Mouse (Mus musculus): ENCODE data around the gene Blnk. TPM values are rescaled to one million over a fixed set of nuclear protein-coding genes. Genes with fewer than 3 reads are reported as not detected.

Blnk gene
- polyA plus RNA-seq, 1 experiment: 101 TPM

DNA sequence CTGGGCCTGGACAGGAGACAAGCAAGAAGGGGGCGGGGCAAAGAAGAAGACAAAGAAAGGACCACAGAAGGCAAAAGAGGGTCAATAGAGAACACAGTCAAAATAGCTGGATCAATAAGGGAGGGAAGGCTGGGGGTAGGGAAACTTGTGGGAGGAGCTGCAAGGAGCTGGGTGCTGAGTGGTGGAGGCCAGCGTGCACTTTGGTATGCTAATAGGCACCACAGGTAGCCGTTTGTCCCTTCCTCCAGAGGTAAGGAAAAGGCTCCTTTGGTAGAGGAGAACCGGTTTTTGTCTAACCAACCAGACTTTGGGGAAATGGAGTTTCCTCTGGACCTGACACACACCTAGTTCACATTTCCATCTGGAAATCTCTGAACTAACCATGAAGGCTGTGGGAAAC is 12.3 kb upstream of the Blnk start:
- H3K4me3 ChIP-seq (ENCODE audit: insufficient read depth, low read length): no peak overlapping the region
- H3K27ac ChIP-seq (ENCODE audit: insufficient read depth, low read depth, low read length): no peak overlapping the region
- H3K4me1 ChIP-seq (ENCODE audit: control insufficient read depth, insufficient read depth, low read length): peaks cover 3% of the 10 kb centered on the region
- TF ChIP-seq CTCF (IDR thresholded peaks at IDR 0.05; ENCODE audit: low read depth, low read length) (no peak), POLR2A (IDR thresholded peaks at IDR 0.05; ENCODE audit: borderline replicate concordance, low read depth, low read length) (no peak)

DNA sequence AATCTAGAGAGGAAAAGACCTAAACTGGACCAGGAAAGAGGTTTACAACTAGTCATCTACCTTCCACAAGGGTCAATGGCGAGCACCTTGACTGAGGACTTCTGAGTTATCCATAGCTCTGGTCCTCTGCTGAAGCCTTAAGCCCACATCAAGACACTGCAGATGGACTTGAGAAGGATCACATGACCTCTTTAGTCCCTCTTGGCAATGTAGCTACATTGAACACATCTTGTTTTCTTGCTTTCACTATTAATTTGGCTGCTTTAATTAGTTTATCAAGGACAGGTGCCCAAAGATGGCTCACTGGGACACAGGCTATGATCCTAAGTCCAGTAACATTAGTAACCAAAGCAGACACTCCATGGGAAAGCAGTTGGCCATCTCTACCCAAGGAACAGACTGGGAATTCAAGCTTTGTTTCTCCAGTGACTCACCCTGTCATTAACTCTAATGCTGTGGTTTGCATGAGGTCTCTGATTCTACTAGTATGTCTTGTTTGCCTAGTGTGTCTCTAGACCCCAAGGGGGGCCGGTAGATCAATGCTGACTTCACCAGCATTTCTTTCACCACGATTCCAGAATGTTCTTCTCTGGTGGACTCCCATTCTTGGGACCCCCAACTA is 9.5 kb upstream of the Blnk start:
- TF ChIP-seq POLR2A (IDR thresholded peaks at IDR 0.05; ENCODE audit: borderline replicate concordance, low read depth, low read length) (no peak), CTCF (IDR thresholded peaks at IDR 0.05; ENCODE audit: low read depth, low read length) (no peak)

DNA sequence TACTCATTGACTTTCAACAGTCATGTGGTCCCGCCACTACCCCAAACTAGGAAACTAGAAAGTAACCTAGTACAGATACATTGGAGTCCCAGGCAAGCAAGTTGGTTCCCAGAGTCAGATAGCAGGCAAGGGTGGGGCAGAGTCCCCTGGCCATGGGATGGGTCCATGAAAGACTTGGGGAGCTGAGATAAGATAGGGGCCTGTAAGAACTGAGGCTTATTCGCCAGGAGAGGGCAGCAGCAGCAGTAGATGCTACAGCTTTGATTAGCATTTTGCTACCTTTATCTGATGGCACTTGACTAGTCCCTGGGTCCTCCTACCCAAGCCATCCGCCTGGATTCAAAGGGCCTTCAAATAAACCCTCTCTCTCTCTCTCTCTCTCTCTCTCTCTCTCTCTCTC is 5.2 kb upstream of the Blnk start:
- Histone ChIP-seq H3K4me3 (ENCODE audit: insufficient read depth, low read length) (no peak overlapping the region), H3K27ac (ENCODE audit: insufficient read depth, low read depth, low read length) (peak overlapping the region; percentile 98), H3K4me1 (ENCODE audit: control insufficient read depth, insufficient read depth, low read length) (peaks cover 51% of the 10 kb centered on the region)
- TF ChIP-seq POLR2A (IDR thresholded peaks at IDR 0.05; ENCODE audit: borderline replicate concordance, low read depth, low read length): no peak
- TF ChIP-seq CTCF (IDR thresholded peaks at IDR 0.05; ENCODE audit: low read depth, low read length): no peak

More for the DNA sequence above, 9.5 kb upstream of the Blnk start:
- Histone ChIP-seq H3K4me3 (ENCODE audit: insufficient read depth, low read length) (no peak overlapping the region), H3K27ac (ENCODE audit: insufficient read depth, low read depth, low read length) (no peak overlapping the region), H3K4me1 (ENCODE audit: control insufficient read depth, insufficient read depth, low read length) (peaks cover 19% of the 10 kb centered on the region)

DNA sequence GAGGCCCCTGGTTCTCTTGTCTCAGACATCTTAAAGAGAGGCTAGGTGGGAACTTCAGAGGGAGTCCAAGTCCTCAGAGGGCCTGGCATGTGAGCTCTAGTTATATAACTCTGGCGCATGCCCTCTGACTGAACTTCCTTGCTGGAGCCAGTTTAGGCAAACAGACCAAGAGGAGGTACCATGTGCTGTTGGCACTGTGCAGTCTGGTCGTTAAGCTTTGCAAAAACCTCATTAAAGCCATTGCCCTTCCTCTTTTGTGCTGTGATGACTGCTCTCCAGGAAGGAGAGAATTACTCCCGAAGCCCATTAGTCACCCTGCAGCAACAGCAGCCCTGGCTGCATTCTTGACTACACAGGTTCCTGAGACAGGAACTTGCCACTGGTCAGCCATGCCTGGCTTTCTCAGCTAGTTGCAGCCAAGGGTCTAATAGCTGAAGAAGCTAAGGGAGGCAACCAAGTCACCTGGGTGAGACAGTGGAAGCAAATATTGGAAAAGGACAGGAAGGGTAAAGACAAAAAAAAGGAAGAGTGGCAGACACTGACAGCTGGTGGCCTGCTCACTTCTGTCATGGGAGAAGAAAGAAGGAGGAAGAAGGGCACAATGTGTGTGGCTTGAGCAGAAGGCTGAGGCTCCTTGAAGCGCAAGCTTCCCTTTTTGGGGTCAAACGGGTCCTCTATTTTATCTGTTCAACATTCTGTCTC is 4.3 kb upstream of the Blnk start:
- 0 out of 2 replicates have a peak, but pooled peaks have one; percentile 27 for TF ChIP-seq POLR2A (IDR thresholded peaks at IDR 0.05; ENCODE audit: borderline replicate concordance, low read depth, low read length)
- no peak for TF ChIP-seq CTCF (IDR thresholded peaks at IDR 0.05; ENCODE audit: low read depth, low read length)
- no peak overlapping the region for H3K4me3 ChIP-seq (ENCODE audit: insufficient read depth, low read length)
- peaks cover 55% of the 10 kb centered on the region for H3K4me1 ChIP-seq (ENCODE audit: control insufficient read depth, insufficient read depth, low read length)
- peak overlapping the region; percentile 98 for H3K27ac ChIP-seq (ENCODE audit: insufficient read depth, low read depth, low read length)

DNA sequence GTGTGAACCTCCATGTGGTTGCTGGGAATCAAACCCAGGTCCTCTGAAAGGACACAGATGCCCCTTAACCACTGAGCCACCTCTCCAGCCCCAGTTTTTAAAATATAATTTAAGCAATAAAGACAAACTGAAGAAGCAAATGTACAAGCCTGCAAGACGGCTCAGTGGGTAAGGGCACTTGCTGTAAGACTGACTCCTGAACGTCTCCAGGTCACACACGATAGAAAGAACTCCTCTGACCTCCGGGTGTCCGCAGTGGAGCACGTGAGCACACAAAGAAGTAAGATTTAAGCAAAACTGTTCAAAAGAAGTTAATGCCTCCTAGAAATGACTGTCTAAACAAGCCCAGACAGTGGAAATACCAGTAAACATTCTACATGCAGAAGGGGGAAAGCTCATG is 2.4 kb upstream of the Blnk start:
- TF ChIP-seq CTCF (IDR thresholded peaks at IDR 0.05; ENCODE audit: low read depth, low read length) (no peak), POLR2A (IDR thresholded peaks at IDR 0.05; ENCODE audit: borderline replicate concordance, low read depth, low read length) (no peak)
- H3K4me1 ChIP-seq (ENCODE audit: control insufficient read depth, insufficient read depth, low read length): peaks cover 55% of the 10 kb centered on the region
- H3K4me3 ChIP-seq (ENCODE audit: insufficient read depth, low read length): no peak overlapping the region
- H3K27ac ChIP-seq (ENCODE audit: insufficient read depth, low read depth, low read length): no peak overlapping the region

DNA sequence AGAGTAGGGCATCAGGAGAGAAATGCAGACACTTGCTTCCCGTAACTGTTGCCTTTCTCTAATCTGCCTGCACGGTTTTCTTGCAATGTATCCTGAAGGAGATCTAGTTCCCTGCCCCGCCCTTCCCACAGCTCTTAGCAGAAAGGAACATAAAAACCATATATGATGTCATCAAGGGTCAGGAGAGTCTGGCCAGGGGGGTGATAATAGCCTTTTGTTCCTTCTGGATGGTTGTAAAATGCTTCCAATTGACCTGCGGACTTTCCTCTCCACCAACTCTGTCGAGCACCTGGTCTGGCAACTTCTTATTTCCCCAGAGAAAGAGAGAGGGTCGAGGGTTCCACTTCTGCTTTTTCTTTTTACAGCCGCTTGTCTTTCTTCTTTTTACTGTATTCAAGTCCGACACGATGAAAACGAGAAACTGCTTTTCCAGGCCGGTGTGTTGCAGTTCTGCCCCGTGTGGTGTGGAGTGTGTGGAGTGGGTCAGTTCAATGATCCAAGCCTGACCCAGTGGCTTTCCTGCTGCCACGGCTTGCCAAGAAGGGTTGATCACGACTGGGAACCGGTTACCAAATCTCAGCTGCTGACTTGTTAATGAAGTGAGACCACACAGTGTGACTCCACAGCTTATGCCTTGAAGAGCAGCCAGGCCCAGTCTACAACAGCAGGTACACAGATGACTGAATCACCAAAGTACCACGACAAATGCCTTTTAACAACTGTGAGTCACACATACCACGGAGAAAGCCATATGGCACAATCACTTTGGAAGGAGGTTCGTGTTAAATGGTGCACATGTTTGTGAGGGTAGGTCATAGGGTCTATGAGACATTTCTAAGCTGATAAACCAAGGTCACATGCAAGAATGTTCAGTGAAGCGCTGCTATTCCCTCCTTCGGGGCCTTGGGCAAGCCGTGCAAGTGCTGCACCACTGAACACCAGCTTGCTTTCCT is 1.4 kb upstream of the Blnk start:
- Histone ChIP-seq H3K4me3 (ENCODE audit: insufficient read depth, low read length) (peak overlapping the region; percentile 34), H3K4me1 (ENCODE audit: control insufficient read depth, insufficient read depth, low read length) (peaks cover 62% of the 10 kb centered on the region), H3K27ac (ENCODE audit: insufficient read depth, low read depth, low read length) (peak overlapping the region; percentile 99)
- TF ChIP-seq POLR2A (IDR thresholded peaks at IDR 0.05; ENCODE audit: borderline replicate concordance, low read depth, low read length) (no peak), CTCF (IDR thresholded peaks at IDR 0.05; ENCODE audit: low read depth, low read length) (no peak)

DNA sequence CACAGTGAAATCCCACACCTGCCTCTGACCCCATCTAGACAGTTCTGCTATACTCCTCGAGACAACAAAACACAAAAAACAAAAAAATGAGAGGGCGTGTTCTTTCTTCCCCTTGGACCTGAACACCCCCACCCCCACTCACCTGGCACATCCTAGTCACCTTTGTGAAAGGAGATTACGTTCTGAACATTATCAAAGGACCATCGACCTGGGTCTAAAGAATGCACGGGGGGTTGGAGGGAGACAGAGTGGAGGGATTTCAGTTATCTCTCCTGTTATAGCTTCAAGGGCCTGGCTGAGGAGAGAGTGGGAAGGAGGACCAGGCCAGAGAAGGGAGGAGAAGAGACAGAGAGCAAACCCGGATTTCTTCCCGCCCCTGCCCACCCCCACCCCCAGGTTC is 576 bp upstream of the Blnk start:
- H3K27ac ChIP-seq (ENCODE audit: insufficient read depth, low read depth, low read length): peak overlapping the region; percentile 99
- no peak for TF ChIP-seq CTCF (IDR thresholded peaks at IDR 0.05; ENCODE audit: low read depth, low read length)
- TF ChIP-seq POLR2A (IDR thresholded peaks at IDR 0.05; ENCODE audit: borderline replicate concordance, low read depth, low read length): no peak
- peak overlapping the region; percentile 34 for H3K4me3 ChIP-seq (ENCODE audit: insufficient read depth, low read length)
- peaks cover 66% of the 10 kb centered on the region for H3K4me1 ChIP-seq (ENCODE audit: control insufficient read depth, insufficient read depth, low read length)

DNA sequence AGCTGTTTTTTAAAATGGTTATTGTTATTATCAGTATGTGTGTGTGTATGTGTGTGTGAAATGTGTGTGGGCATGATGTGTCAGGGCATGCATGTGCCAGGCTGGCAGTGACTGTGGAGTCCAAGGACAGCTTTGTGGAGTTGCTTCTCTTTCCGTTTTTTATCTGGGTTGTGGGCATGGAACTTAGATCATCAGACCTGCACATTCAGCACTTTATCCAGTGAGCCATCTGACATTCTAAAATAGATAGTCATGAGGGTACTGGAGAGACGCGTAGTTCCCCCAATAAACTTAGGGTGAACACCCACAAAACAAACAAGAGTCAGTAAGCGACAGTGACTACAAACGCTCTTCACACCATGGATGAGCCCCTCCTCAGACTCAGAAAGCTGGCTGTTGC is 979 bp downstream of the Blnk start:
- TF ChIP-seq CTCF (IDR thresholded peaks at IDR 0.05; ENCODE audit: low read depth, low read length): no peak
- no peak for TF ChIP-seq POLR2A (IDR thresholded peaks at IDR 0.05; ENCODE audit: borderline replicate concordance, low read depth, low read length)
- Histone ChIP-seq H3K27ac (ENCODE audit: insufficient read depth, low read depth, low read length) (peak overlapping the region; percentile 99), H3K4me3 (ENCODE audit: insufficient read depth, low read length) (peak overlapping the region; percentile 69), H3K4me1 (ENCODE audit: control insufficient read depth, insufficient read depth, low read length) (peaks cover 66% of the 10 kb centered on the region)

DNA sequence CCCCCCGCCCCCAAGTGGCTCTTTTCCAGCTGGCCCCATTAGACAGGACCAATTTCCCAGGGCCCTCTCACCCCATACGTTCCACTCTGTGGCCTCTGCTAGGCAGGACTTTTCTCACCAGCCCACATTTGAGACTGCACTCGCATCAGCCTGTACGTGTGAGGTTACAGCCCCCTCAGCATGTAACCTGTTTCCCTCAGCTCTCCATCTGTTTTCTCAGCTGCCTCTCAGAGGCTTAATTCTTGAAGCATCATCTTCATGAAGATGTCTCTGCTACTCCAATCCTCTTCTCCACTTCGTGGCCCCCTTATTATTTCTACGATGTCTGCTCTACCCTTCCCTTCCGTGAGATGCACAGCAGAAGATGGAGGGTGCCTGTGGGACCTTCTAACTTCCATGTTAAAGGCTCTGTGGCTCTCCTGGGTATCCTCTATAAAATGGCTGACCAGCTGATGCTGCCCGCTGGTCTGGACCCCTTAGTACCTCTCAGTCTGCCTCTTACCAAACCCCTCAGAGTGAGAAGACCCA is 1.8 kb downstream of the Blnk start:
- Histone ChIP-seq H3K27ac (ENCODE audit: insufficient read depth, low read depth, low read length) (peak overlapping the region; percentile 99), H3K4me1 (ENCODE audit: control insufficient read depth, insufficient read depth, low read length) (peaks cover 60% of the 10 kb centered on the region), H3K4me3 (ENCODE audit: insufficient read depth, low read length) (peak overlapping the region; percentile 69)
- no peak for TF ChIP-seq POLR2A (IDR thresholded peaks at IDR 0.05; ENCODE audit: borderline replicate concordance, low read depth, low read length)
- TF ChIP-seq CTCF (IDR thresholded peaks at IDR 0.05; ENCODE audit: low read depth, low read length): no peak

Measured in bone marrow macrophage, adult 2 months (primary cell).